Mouse (Mus musculus) CH12.LX (cell line): ENCODE measurements around the gene Ubc. TPM values are rescaled to one million over a fixed set of nuclear protein-coding genes. Genes with fewer than 3 reads are reported as not detected.
"Not testable (repeated sequence)": the region's sequence is repeated elsewhere in the genome, so short reads cannot be mapped to it uniquely, and the experiment has no call there.

ENCODE experiments used
- DNase-seq: peaks from one replicate; pipeline ENCODE4 v3.0.0-alpha.2; 2013; ENCODE audit errors: extremely low read depth
- H3K27ac ChIP-seq: 2 replicates; pipeline ENCODE4 v1.5.1; 2012; ENCODE audit warnings: low read depth, mild to moderate bottlenecking, control low read depth, moderate library complexity; ENCODE audit not compliant: insufficient read depth
- H3K27me3 ChIP-seq: replicated peaks from 2 replicates; pipeline ENCODE3; 2012; ENCODE audit warnings: inconsistent platforms
- H3K36me3 ChIP-seq, 2 experiments: replicated peaks in 1 of 2; 2 replicates each; pipeline versions ENCODE3 to v1.6.1; 2012; ENCODE audit warnings: inconsistent platforms in 1 of 2, low read length in 1 of 2, mild to moderate bottlenecking in 1 of 2, mixed read lengths in 1 of 2, moderate library complexity in 1 of 2; ENCODE audit not compliant: control insufficient read depth in 1 of 2, insufficient read depth in 1 of 2
- H3K4me1 ChIP-seq, 2 experiments: 2 replicates each; pipeline ENCODE4 v1.6.1; 2012; ENCODE audit warnings: inconsistent platforms in 1 of 2, moderate library complexity in 1 of 2; ENCODE audit not compliant: insufficient read depth in 2 of 2, control insufficient read depth in 1 of 2
- H3K4me2 ChIP-seq: 2 replicates; pipeline ENCODE4 v1.6.1; 2012; ENCODE audit warnings: low read depth, mild to moderate bottlenecking, control low read depth; ENCODE audit not compliant: poor library complexity, insufficient read depth, severe bottlenecking
- H3K4me3 ChIP-seq, 3 experiments: fragments of 150-350 bp in 1 of 3; sonication (generic) in 1 of 3; replicated peaks in 1 of 3; 2 replicates each; pipeline versions ENCODE3 to v1.5.1; 2011 to 2012; ENCODE audit warnings: low read depth in 2 of 3, low read length in 2 of 3, mild to moderate bottlenecking in 2 of 3, moderate library complexity in 2 of 3, control low read depth in 1 of 3, improper control_type of control experiment in 1 of 3, inconsistent platforms in 1 of 3, mixed read lengths in 1 of 3; ENCODE audit not compliant: poor library complexity in 1 of 3
- H3K79me2 ChIP-seq: replicated peaks from 2 replicates; pipeline ENCODE4 v1.6.1; 2012; ENCODE audit warnings: mild to moderate bottlenecking, moderate library complexity; ENCODE audit not compliant: control insufficient read depth, poor library complexity, insufficient read depth, severe bottlenecking; ENCODE audit errors: extremely low read depth
- H3K9ac ChIP-seq: 2 replicates; pipeline ENCODE4 v1.6.1; 2012; ENCODE audit warnings: low read depth, mild to moderate bottlenecking, control low read depth, moderate library complexity; ENCODE audit not compliant: insufficient read depth
- H3K9me3 ChIP-seq: replicated peaks from 2 replicates; pipeline ENCODE3; 2012; ENCODE audit warnings: low read length, inconsistent platforms, mixed read lengths
- BHLHE40 ChIP-seq: IDR thresholded peaks from 2 replicates; pipeline ENCODE4 v1.6.1; 2011; ENCODE audit warnings: mild to moderate bottlenecking, low read depth, low read length, improper control_type of control experiment
- ELF1 ChIP-seq: IDR thresholded peaks from 2 replicates; pipeline ENCODE4 v1.6.1; 2014; ENCODE audit warnings: low read depth, mild to moderate bottlenecking, inconsistent platforms, low read length, improper control_type of control experiment
- EP300 ChIP-seq: IDR thresholded peaks from 2 replicates; pipeline ENCODE4 v1.6.1; 2011; ENCODE audit warnings: low read length, improper control_type of control experiment
- ETS1 ChIP-seq: conservative IDR thresholded peaks from 2 replicates; pipeline ENCODE4 v1.6.1; 2012; ENCODE audit warnings: low read depth, mild to moderate bottlenecking, inconsistent platforms, low read length, improper control_type of control experiment, moderate library complexity
- IRF4 ChIP-seq: IDR thresholded peaks from 2 replicates; pipeline ENCODE4 v1.6.1; 2014; ENCODE audit warnings: low read depth, mild to moderate bottlenecking, inconsistent platforms, low read length, improper control_type of control experiment
- KAT2A ChIP-seq: IDR thresholded peaks from 2 replicates; pipeline ENCODE4 v1.6.1; 2012; ENCODE audit warnings: low read length, improper control_type of control experiment, inconsistent platforms; ENCODE audit not compliant: insufficient replicate concordance
- MYC ChIP-seq: IDR thresholded peaks from 2 replicates; pipeline ENCODE4 v1.6.1; 2011; ENCODE audit warnings: low read depth, mild to moderate bottlenecking, improper control_type of control experiment, low read length
- NELFE ChIP-seq: IDR thresholded peaks from 2 replicates; pipeline ENCODE4 v1.6.1; 2011; ENCODE audit warnings: low read depth, low read length, improper control_type of control experiment
- PAX5 ChIP-seq: IDR thresholded peaks from 2 replicates; pipeline ENCODE4 v1.6.1; 2012; ENCODE audit warnings: low read length, inconsistent platforms, mixed read lengths
- RCOR1 ChIP-seq: conservative IDR thresholded peaks from 2 replicates; pipeline ENCODE4 v1.6.1; 2012; ENCODE audit warnings: low read depth, mild to moderate bottlenecking, inconsistent platforms, low read length, improper control_type of control experiment
- UBTF ChIP-seq: IDR thresholded peaks from 2 replicates; pipeline ENCODE4 v1.6.1; 2012; ENCODE audit warnings: low read depth, mild to moderate bottlenecking, inconsistent platforms, low read length, improper control_type of control experiment, moderate library complexity
- ZC3H11A ChIP-seq: IDR thresholded peaks from 2 replicates; pipeline ENCODE4 v1.6.1; 2012; ENCODE audit warnings: low read depth, mild to moderate bottlenecking, inconsistent platforms, low read length, improper control_type of control experiment
- ZKSCAN1 ChIP-seq: IDR thresholded peaks from 2 replicates; pipeline ENCODE4 v1.6.1; 2012; ENCODE audit warnings: low read depth, inconsistent platforms, low read length, improper control_type of control experiment, borderline replicate concordance
- ZMIZ1 ChIP-seq: IDR thresholded peaks from 2 replicates; pipeline ENCODE4 v1.6.1; 2012; ENCODE audit warnings: low read depth, mild to moderate bottlenecking, inconsistent platforms, low read length, improper control_type of control experiment
- ZNF384 ChIP-seq: IDR thresholded peaks from 2 replicates; pipeline ENCODE4 v1.6.1; 2012; ENCODE audit warnings: low read depth, low read length, improper control_type of control experiment, inconsistent platforms
- dilution Hi-C: fragments of 300-500 bp; cut with MboI; formaldehyde crosslinking; loops from 2 replicates; pipeline ENCODE4 v1.14.3; 2020; ENCODE audit warnings: low sequenced_read_pairs; ENCODE audit not compliant: extremely low pct_unique_long_range_greater_than_20kb, extremely low pct_ligation_motif_present
- in situ Hi-C: fragments of 300-500 bp; cut with MboI; formaldehyde crosslinking; loops from 3 replicates; pipeline ENCODE4 v1.14.3; 2019; ENCODE audit warnings: low sequenced_read_pairs, low pct_ligation_motif_present, low pct_unique_long_range_greater_than_20kb, mixed read lengths
- polyA plus RNA-seq: library from polyadenylated mRNA; unstranded; fragments of >175 nt; gene quantifications from 2 replicates; pipeline ENCODE4 v1.2.1, GENCODE M21; 2012; ENCODE audit warnings: low read depth; ENCODE audit not compliant: insufficient read length
- total RNA-seq, 2 experiments: library from RNA; depleted of rRNA; stranded (reverse); fragments of 300-350 nt in 1 of 2; fragments of >200 nt in 1 of 2; gene quantifications; 2 replicates each; pipeline ENCODE4 v1.2.3; 2012 to 2014

Ubc gene
- total and polyA plus RNA-seq, 3 experiments = 466 to 803 (median 656) TPM

DNA sequence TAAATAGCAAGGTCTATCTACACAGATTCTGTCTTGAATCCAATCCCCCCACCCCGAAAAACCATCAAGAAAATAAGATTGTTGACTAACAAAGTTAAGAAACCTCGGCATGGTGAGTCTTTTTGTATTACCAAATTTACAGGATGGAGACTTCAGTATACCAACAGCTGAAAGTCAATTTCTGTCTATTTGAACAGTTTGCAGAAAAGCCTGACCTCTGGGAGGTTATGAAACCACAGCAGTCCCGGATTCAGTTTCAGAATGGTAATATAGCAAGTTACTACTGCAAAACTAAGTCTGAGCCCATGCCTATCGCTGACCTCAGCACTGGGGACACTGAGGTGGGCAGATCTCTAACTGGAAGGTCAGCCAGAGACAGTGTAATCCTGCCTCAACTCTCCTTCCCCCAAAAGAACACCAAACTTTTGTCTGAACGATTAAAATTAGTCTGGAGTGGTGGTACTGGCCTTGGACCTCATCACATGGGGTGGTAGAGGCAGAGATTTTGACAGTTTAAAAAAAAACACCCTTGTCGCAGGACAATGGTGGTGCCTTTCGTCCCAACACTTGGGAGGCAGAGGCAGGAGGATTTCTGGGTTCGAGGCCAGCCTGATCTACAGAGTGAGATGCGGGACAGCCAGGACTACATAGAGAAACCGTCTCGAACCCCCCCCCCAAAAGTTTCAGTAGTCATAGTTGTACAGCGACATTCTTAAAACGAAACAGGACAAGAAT is 1.5 kb downstream of the Ubc start:
- Histone ChIP-seq H3K36me3 (peaks cover 28 to 29% of the 10 kb centered on the region in 2 experiments), H3K27ac (no peak overlapping the region), H3K4me3 (peak overlapping the region; percentile 44 to 94 (median 84)), H3K79me2 (peaks cover 28% of the 10 kb centered on the region), H3K27me3 (no peaks in the 10 kb centered on the region), H3K4me1 (peaks cover 3 to 47% of the 10 kb centered on the region in 2 experiments; a peak in 3 of 4 replicates), H3K4me2 (peak overlapping the region; percentile 81), H3K9me3 (no peaks in the 10 kb centered on the region), H3K9ac (peak overlapping the region; percentile 94)
- DNase-seq = no peak
- dilution Hi-C loops = no loop called here
- no peak for TF ChIP-seq BHLHE40
- no peak for TF ChIP-seq ZNF384
- no peak for TF ChIP-seq ZMIZ1
- TF ChIP-seq ELF1 = no peak
- TF ChIP-seq ETS1 = no peak
- TF ChIP-seq IRF4 = no peak
- no peak for TF ChIP-seq MYC
- TF ChIP-seq ZKSCAN1 = no peak
- no peak for TF ChIP-seq PAX5
- no peak for TF ChIP-seq ZC3H11A
- TF ChIP-seq KAT2A = no peak
- TF ChIP-seq UBTF = no peak
- TF ChIP-seq RCOR1 = no peak
- TF ChIP-seq NELFE = no peak
- no peak for TF ChIP-seq EP300
- in situ Hi-C loops = no loop called here

DNA sequence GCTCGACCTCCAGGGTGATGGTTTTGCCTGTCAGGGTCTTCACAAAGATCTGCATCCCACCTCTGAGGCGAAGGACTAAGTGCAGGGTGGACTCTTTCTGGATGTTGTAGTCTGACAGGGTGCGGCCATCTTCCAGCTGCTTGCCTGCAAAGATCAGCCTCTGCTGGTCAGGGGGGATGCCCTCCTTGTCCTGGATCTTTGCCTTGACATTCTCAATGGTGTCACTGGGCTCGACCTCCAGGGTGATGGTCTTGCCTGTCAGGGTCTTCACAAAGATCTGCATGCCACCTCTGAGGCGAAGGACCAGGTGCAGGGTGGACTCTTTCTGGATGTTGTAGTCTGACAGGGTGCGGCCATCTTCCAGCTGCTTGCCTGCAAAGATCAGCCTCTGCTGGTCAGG is 2.7 kb downstream of the Ubc start:
- H3K9ac ChIP-seq, dilution Hi-C loops, H3K27ac ChIP-seq, H3K27me3 ChIP-seq, DNase-seq, H3K9me3 ChIP-seq, H3K4me3 ChIP-seq, H3K4me2 ChIP-seq, in situ Hi-C loops: not testable (repeated sequence)
- Histone ChIP-seq H3K79me2 (peaks cover 28% of the 10 kb centered on the region), H3K36me3 (peaks cover 28 to 29% of the 10 kb centered on the region in 2 experiments), H3K4me1 (peaks cover 3 to 53% of the 10 kb centered on the region in 2 experiments; a peak in 3 of 4 replicates)
